Mouse (Mus musculus): ENCODE data around the gene Serbp1. TPM values are rescaled to one million over a fixed set of nuclear protein-coding genes. Genes with fewer than 3 reads are reported as not detected.

Gene Serbp1
- total and polyA plus RNA-seq, 2 experiments, result 62.1 to 218 TPM

DNA sequence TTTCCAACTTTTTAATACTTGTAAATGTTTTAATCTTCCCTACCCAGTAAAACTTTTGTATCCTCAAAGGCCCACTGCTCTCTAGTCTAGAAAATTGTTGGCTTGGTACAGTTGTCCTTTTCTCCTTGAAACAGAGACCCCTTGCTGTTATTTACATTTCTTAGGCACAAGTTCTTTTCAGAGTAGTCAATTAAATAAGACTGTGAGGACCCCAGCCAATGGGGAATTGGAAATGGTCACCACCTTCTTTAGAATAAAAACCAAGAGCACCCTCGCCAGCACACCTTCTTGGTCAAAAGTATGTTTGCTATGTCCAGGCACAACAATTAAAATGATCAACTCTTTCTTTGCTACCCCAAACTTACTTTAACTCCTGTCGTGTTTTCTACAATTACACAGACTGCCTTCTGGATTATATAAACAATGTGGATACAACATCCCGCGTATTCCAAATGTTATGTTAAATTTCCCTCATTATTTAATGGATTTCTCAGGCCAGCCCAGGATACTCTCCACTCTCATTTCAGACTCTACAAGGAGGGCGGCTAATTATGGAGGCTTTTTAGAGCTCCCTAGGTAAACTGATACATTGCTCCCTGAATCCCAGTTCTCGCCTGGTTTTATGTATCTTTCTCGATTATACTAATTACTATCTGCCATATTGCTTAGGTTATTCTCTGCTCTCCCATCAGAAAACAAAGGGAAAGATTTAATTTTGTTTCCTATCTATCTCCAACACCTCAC lies 1.3 kb upstream of the Serbp1 start:
- 86% methylated on average over 7 of the region's 7 CpGs for WGBS
- H3K9ac ChIP-seq (ENCODE audit: low read depth, low read length), result no peak overlapping the region
- no peaks in the 10 kb centered on the region for H3K79me2 ChIP-seq (ENCODE audit: control insufficient read depth, insufficient read depth, low read length)
- H3K27ac ChIP-seq (replicated peaks; ENCODE audit: insufficient read depth, low read depth, low read length), result no peak overlapping the region
- DNase-seq (ENCODE audit: extremely low read depth, low read depth, low spot score), result no peak
- no peak overlapping the region for H3K4me3 ChIP-seq (ENCODE audit: insufficient read depth, low read depth, low read length)
- no peaks in the 10 kb centered on the region for H3K27me3 ChIP-seq (ENCODE audit: control insufficient read depth, insufficient read depth, low read length)
- H3K4me1 ChIP-seq (ENCODE audit: control insufficient read depth, insufficient read depth, low read length), result no peaks in the 10 kb centered on the region
- H3K36me3 ChIP-seq (ENCODE audit: control insufficient read depth, insufficient read depth, low read length), result no peaks in the 10 kb centered on the region
- TF ChIP-seq CTCF (IDR thresholded peaks at IDR 0.05; ENCODE audit: low read depth, low read length) (no peak), POLR2A (IDR thresholded peaks at IDR 0.05; ENCODE audit: extremely low read depth, insufficient read depth, low read length) (no peak)

DNA sequence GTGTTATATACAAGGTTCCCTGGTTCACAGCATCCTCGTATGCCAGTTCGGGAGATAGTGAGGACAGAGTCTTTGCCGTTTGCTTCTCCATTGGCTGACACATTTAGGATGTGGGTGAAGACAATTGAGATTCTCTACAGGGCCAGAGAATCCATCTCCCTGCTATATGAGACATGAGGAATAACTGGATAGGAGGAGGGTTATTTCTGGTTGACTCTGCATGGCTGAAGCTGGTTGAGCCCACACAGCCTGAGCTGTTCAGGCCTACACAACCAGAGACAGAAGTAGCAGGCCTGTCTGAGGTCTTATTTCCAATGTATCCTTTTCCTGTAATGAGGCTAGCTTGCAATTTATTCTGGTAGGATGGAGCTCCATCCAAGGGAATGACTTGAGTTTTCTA lies 3.3 kb downstream of the Serbp1 start:
- DNase-seq (ENCODE audit: extremely low read depth, low read depth, low spot score), result no peak
- H3K4me3 ChIP-seq (ENCODE audit: insufficient read depth, low read depth, low read length), result no peak overlapping the region
- peaks cover 7% of the 10 kb centered on the region; the same call in 1 of the 2 replicates for H3K4me1 ChIP-seq (ENCODE audit: control insufficient read depth, insufficient read depth, low read length)
- 94% methylated on average over 3 of the region's 3 CpGs for WGBS
- H3K36me3 ChIP-seq (ENCODE audit: control insufficient read depth, insufficient read depth, low read length), result no peaks in the 10 kb centered on the region
- H3K79me2 ChIP-seq (ENCODE audit: control insufficient read depth, insufficient read depth, low read length), result no peaks in the 10 kb centered on the region
- no peak overlapping the region for H3K9ac ChIP-seq (ENCODE audit: low read depth, low read length)
- TF ChIP-seq CTCF (IDR thresholded peaks at IDR 0.05; ENCODE audit: low read depth, low read length), result no peak
- no peak for TF ChIP-seq POLR2A (IDR thresholded peaks at IDR 0.05; ENCODE audit: extremely low read depth, insufficient read depth, low read length)
- no peaks in the 10 kb centered on the region for H3K27me3 ChIP-seq (ENCODE audit: control insufficient read depth, insufficient read depth, low read length)
- no peak overlapping the region for H3K27ac ChIP-seq (replicated peaks; ENCODE audit: insufficient read depth, low read depth, low read length)

DNA sequence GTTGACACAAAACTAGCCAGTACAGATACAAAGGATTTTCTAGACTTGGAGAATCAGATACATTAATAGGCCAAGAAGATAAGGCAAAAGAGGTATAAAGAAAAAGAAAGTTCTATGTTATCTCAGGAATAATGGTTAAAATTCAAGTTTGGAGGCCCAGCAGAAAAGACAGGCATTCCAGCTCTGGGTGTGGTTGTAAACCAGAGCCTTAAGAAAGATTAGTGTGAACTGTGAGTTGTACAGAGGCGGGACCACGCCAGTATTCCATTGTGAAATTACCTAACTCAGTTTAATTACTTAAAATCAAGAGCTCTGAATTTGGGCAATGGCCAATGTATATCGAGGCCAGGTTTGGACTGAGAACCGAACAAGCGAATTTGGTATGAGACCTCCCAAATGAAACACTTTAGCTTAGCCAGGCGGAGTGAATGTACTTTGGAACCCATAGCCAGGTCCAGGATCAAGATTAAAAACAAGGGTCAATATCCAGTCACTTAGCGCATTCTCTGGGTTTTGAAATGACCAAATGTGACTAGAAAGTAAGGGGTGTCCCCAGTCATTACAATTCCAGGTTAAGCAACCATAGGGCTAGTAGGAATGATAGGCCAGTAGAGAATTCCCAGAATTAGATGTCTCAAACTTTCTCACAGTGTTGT lies 5.9 kb downstream of the Serbp1 start:
- H3K9ac ChIP-seq (ENCODE audit: low read depth, low read length), result no peak overlapping the region
- WGBS, result 31% methylated on average over 7 of the region's 7 CpGs
- H3K4me1 ChIP-seq (ENCODE audit: control insufficient read depth, insufficient read depth, low read length), result peaks cover 7% of the 10 kb centered on the region; the same call in 1 of the 2 replicates
- H3K27me3 ChIP-seq (ENCODE audit: control insufficient read depth, insufficient read depth, low read length), result no peaks in the 10 kb centered on the region
- peak overlapping the region; percentile 95 for H3K27ac ChIP-seq (replicated peaks; ENCODE audit: insufficient read depth, low read depth, low read length)
- H3K79me2 ChIP-seq (ENCODE audit: control insufficient read depth, insufficient read depth, low read length), result no peaks in the 10 kb centered on the region
- peak; percentile 77 for DNase-seq (ENCODE audit: extremely low read depth, low read depth, low spot score)
- no peak overlapping the region for H3K4me3 ChIP-seq (ENCODE audit: insufficient read depth, low read depth, low read length)
- H3K36me3 ChIP-seq (ENCODE audit: control insufficient read depth, insufficient read depth, low read length), result no peaks in the 10 kb centered on the region
- TF ChIP-seq POLR2A (IDR thresholded peaks at IDR 0.05; ENCODE audit: extremely low read depth, insufficient read depth, low read length) (no peak), CTCF (IDR thresholded peaks at IDR 0.05; ENCODE audit: low read depth, low read length) (no peak)

DNA sequence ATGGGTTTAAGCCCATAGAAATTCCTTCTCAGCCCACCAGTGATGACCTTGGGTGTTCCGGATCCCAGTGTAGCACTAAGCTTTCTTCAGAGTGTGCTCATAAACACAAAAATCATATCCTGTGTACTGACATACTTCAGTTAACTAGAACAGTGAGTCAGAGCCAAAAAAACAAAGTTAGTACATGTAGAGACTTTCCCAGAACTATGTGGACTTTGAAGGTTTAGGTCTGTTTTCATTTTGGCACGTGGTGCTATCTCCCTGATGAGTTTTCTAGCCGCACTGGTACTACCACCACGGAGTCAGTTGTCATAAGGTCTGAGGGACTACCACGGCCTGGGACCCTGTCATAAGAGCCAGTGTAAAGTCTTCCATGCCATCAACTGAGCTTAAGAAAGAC lies 6.5 kb downstream of the Serbp1 start:
- WGBS, result 39% methylated on average over 5 of the region's 5 CpGs
- peak; percentile 75 for DNase-seq (ENCODE audit: extremely low read depth, low read depth, low spot score)
- no peaks in the 10 kb centered on the region for H3K27me3 ChIP-seq (ENCODE audit: control insufficient read depth, insufficient read depth, low read length)
- TF ChIP-seq CTCF (IDR thresholded peaks at IDR 0.05; ENCODE audit: low read depth, low read length), result no peak
- TF ChIP-seq POLR2A (IDR thresholded peaks at IDR 0.05; ENCODE audit: extremely low read depth, insufficient read depth, low read length), result no peak
- no peaks in the 10 kb centered on the region for H3K36me3 ChIP-seq (ENCODE audit: control insufficient read depth, insufficient read depth, low read length)
- H3K9ac ChIP-seq (ENCODE audit: low read depth, low read length), result no peak overlapping the region
- H3K4me3 ChIP-seq (ENCODE audit: insufficient read depth, low read depth, low read length), result no peak overlapping the region
- peak overlapping the region; percentile 95 for H3K27ac ChIP-seq (replicated peaks; ENCODE audit: insufficient read depth, low read depth, low read length)
- H3K79me2 ChIP-seq (ENCODE audit: control insufficient read depth, insufficient read depth, low read length), result no peaks in the 10 kb centered on the region
- H3K4me1 ChIP-seq (ENCODE audit: control insufficient read depth, insufficient read depth, low read length), result peaks cover 7% of the 10 kb centered on the region; the same call in 1 of the 2 replicates

DNA sequence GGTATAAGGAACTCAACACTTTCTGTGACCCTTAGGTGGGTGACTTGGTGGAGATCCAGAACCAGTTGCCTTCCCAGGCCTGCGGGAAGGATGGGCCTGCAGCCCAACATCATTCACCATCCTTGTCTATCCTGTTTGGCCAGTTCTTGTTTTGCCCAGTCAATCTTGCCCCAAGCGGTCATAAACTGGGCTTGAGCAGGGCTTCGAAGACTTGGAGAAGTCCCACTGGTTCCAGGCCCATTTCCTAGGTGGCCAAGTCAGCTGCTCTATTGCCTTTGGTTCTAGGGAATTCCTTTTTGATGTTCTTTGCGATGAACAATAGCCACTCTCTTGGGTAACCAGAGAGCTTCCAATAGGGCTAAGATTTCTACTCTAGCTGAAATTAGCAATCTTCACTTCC lies 13.1 kb downstream of the Serbp1 start:
- Histone ChIP-seq H3K9ac (ENCODE audit: low read depth, low read length) (no peak overlapping the region), H3K27me3 (ENCODE audit: control insufficient read depth, insufficient read depth, low read length) (no peaks in the 10 kb centered on the region), H3K27ac (replicated peaks; ENCODE audit: insufficient read depth, low read depth, low read length) (no peak overlapping the region), H3K4me3 (ENCODE audit: insufficient read depth, low read depth, low read length) (no peak overlapping the region), H3K36me3 (ENCODE audit: control insufficient read depth, insufficient read depth, low read length) (no peaks in the 10 kb centered on the region), H3K4me1 (ENCODE audit: control insufficient read depth, insufficient read depth, low read length) (no peaks in the 10 kb centered on the region), H3K79me2 (ENCODE audit: control insufficient read depth, insufficient read depth, low read length) (no peaks in the 10 kb centered on the region)
- TF ChIP-seq CTCF (IDR thresholded peaks at IDR 0.05; ENCODE audit: low read depth, low read length) (no peak), POLR2A (IDR thresholded peaks at IDR 0.05; ENCODE audit: extremely low read depth, insufficient read depth, low read length) (no peak)
- WGBS, result 89% methylated on average over 4 of the region's 4 CpGs
- no peak for DNase-seq (ENCODE audit: extremely low read depth, low read depth, low spot score)

DNA sequence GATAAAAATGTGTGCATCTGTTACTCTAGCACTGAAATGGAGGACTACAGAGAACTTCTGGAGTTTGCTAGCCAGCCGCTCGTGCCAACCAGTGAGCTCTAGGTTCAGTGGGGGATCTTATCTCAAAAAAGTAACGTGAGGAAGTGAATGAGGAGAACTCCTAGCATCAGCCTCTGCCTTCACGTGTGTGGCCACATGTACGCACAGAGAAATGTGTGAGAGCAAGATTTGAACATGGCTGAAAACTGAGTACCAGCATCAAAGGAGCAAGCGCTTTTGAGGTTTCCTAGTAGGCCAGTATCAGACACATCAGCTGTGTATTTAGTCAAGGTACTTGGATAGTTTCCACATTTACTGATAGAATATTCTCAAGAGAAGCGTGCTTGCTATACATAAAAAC lies 27.0 kb downstream of the Serbp1 start:
- H3K27ac ChIP-seq (replicated peaks; ENCODE audit: insufficient read depth, low read depth, low read length), result no peak overlapping the region
- no peak overlapping the region for H3K9ac ChIP-seq (ENCODE audit: low read depth, low read length)
- peaks cover 2% of the 10 kb centered on the region; the same call in 1 of the 2 replicates for H3K4me1 ChIP-seq (ENCODE audit: control insufficient read depth, insufficient read depth, low read length)
- no peak for DNase-seq (ENCODE audit: extremely low read depth, low read depth, low spot score)
- no peaks in the 10 kb centered on the region for H3K27me3 ChIP-seq (ENCODE audit: control insufficient read depth, insufficient read depth, low read length)
- 92% methylated on average over 7 of the region's 7 CpGs for WGBS
- TF ChIP-seq CTCF (IDR thresholded peaks at IDR 0.05; ENCODE audit: low read depth, low read length) (no peak), POLR2A (IDR thresholded peaks at IDR 0.05; ENCODE audit: extremely low read depth, insufficient read depth, low read length) (no peak)
- no peak overlapping the region for H3K4me3 ChIP-seq (ENCODE audit: insufficient read depth, low read depth, low read length)
- peaks cover 13% of the 10 kb centered on the region; the same call in 1 of the 2 replicates for H3K79me2 ChIP-seq (ENCODE audit: control insufficient read depth, insufficient read depth, low read length)
- no peaks in the 10 kb centered on the region for H3K36me3 ChIP-seq (ENCODE audit: control insufficient read depth, insufficient read depth, low read length)

Data from liver, adult 2 months (tissue).